Mouse (Mus musculus): Measurements from ENCODE around the gene Lce6a.

DNA sequence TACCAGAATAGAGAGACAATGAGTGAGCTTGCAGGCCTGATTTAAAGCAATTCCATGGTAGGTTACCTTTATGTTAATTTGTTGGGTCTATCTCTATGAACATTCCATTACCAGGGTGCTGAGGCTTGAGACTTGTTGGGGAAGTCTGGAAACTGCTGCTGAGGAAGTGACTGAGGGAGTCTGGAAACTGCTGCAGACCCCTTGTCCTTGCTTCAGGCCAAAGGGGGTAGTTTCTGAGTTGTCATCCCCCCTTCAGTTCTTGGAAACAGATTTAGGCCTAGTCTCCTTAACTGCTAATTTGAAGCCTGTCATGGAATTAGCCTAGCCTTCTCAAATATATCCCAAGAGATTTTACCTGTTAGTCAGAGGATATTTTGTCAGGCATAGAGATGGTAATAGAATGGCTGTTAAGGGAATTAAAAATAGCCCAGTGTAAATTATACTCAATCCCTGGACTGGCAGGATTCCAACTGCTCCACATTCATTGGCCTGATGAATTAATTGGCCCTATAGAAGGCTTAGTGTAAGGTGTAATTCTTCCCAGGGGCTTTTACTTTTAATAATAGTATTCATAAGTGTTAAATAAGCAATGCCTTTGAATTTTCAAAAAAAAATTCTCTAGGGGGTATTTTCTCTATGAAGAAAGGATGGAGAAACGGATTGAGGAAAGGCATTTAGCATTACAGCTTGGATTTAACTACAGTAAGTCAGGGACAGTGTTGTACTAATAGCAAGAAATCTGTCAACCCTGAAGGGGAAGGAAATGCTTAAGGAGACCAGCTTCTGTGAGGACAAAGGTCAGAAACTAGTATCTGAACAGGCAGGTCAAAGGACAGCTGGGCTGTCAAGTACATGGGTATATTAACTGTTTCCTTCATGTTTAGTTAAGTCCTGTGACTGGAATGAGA is 16.5 kb upstream of the Lce6a start:
- no peak for TF ChIP-seq CTCF (IDR thresholded peaks at IDR 0.05; ENCODE audit: control insufficient read depth, insufficient read depth, low read length)
- TF ChIP-seq POLR2A (IDR thresholded peaks at IDR 0.05; ENCODE audit: borderline replicate concordance, control insufficient read depth, low read depth, low read length): no peak

All from bone marrow, adult 2 months (tissue).